Mouse (Mus musculus) left cerebral cortex, postnatal 25 days (tissue): ENCODE results near the gene Elf4. TPM values are rescaled to one million over a fixed set of nuclear protein-coding genes. Genes with fewer than 3 reads are reported as not detected.
"Not testable (repeated sequence)": the region's sequence is repeated elsewhere in the genome, so short reads cannot be mapped to it uniquely, and the experiment has no call there.

Experiments used
- DNase-seq, 2 experiments: peaks; one replicate each; pipeline ENCODE4 v3.0.0; 2022; ENCODE audit warnings: low spot score in 2 of 2, mixed read lengths in 1 of 2
- intact Hi-C: fragments of 180-260 bp; cut with DNase I; formaldehyde crosslinking; loops from one replicate; pipeline ENCODE4 v1.15.1; 2025
- total RNA-seq, 2 experiments: library from RNA; stranded (reverse); gene quantifications; 2 replicates each; pipeline ENCODE4 v1.2.3; 2021

Gene Elf4
- total RNA-seq, 2 experiments from 2014 or later: 0.69 to 0.71 TPM

DNA sequence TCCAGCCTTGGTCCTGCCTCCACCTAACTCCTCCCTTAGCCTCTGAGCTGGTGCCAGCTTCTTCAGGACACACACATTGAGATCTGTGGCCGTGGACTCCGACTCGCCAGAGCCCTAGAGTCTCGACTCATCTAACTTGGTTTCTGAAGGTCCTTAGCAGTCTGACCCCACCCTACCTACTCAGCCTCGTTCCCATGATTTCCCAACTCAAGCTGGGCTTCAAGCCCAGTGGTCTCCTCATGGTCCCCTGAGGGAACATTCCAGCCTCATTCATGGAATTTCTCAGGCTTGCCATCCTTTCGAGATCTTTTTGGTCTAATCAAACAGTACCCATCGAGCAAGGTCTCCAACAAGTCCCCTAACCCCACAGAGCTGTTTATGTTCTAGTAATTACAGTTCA lies 21.0 kb downstream of the Elf4 start:
- DNase-seq: no peak

GRCm38 (mm10) chrX:48441548-48441947 lies 21.4 kb downstream of the Elf4 start:
- intact Hi-C loops: no loop called here
- no peak for DNase-seq

More for the DNA sequence above, 21.0 kb downstream of the Elf4 start:
- intact Hi-C loops: no loop called here

- intact Hi-C loops: no loop called here
- no peak for DNase-seq
Measured at GRCm38 (mm10) chrX:48439036-48439435, 23.9 kb downstream of the Elf4 start.

DNA sequence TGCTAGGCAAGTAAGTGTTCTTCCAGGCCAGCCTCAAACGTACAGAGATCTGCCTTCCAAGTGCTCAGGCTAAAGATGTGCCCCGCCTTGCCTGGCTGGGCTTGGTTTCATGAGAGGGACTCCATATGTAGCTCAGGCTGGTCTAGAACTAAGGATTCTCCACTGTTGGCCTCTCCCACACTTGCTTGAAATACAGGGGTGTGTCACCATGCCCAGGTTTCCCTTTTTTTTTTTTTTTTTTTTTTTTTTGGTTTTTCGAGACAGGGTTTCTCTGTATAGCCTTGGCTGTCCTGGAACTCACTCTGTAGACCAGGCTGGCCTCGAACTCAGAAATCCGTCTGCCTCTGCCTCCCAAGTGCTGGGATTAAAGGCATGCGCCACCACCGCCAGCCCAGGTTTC lies 26.9 kb downstream of the Elf4 start:
- DNase-seq, intact Hi-C loops: not testable (repeated sequence)

DNA sequence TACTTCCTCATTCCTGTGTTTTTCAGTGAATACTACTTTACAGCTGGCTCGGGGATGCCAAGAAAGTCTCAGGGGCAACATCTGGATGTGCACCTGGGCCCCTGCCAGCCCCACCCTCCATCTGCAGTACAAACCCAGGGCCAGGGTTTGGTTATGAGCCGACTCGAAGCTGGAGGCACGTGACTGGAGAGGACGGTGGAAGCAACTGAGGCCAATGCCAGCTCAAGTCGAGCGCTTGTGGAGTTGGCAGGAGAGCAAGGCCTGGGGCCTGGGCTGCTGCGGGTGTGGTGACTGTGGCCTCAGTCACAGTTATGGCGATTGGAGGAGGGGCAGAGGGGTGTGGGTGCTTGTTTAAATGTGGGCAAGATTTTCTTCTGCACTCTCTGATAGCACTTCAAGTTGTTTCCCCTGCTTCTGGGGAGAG lies 27.4 kb downstream of the Elf4 start:
- no peak for DNase-seq
- intact Hi-C loops: no loop called here

GRCm38 (mm10) chrX:48434251-48434650 lies 28.7 kb downstream of the Elf4 start:
- intact Hi-C loops: no loop called here

DNA sequence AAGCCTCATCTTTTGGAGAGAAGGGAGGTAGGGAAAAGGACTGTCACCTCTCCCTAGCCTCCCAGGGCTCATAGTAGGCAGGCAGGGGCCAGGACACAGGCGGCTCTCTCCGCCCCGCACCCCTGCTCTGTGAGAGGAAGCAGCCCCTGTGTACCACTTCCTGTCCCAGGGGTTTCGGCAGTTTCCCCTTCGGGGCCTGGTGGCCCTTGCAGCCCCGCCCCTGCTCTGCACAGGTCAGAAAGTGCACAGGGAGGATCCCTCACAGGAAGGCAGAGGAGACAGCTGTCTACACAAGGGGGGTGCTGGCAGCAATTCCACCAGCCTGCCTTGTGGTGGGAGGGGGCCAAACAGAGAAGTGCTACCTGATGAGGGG lies 29.4 kb downstream of the Elf4 start:
- intact Hi-C loops: no loop called here
- no peak for DNase-seq

More at GRCm38 (mm10) chrX:48434251-48434650, 28.7 kb downstream of the Elf4 start:
- no peak for DNase-seq

GRCm38 (mm10) chrX:48432599-48433526 lies 30.1 kb downstream of the Elf4 start:
- intact Hi-C loops: no loop called here
- no peak for DNase-seq

GRCm38 (mm10) chrX:48429538-48429937 lies 33.4 kb downstream of the Elf4 start:
- DNase-seq: no peak
- intact Hi-C loops: no loop called here

DNA sequence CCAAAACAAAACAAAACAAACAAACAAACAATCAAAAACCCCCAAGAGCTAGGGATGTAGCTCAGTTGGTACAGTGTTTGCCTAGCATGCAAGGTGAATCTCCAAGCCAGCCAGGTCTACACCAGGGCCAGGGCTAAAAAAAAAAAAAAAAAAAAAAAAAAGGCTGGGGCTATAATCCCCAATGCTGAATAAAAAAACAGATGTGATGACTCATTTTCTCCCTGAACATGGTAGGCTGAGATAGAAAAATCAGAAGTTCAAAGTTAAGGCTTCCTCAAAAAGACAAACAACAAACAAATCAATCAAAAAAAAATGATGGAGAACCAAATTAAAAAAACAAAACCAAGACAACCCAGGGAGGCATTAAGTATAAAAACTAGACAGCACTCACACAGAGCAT lies 33.8 kb downstream of the Elf4 start:
- DNase-seq: no peak
- intact Hi-C loops: no loop called here

- no peak for DNase-seq
- intact Hi-C loops: no loop called here
Measured at GRCm38 (mm10) chrX:48428642-48429041, 34.3 kb downstream of the Elf4 start.

- intact Hi-C loops: no loop called here
- DNase-seq: no peak
Measured at GRCm38 (mm10) chrX:48428241-48428640, 34.7 kb downstream of the Elf4 start.

DNA sequence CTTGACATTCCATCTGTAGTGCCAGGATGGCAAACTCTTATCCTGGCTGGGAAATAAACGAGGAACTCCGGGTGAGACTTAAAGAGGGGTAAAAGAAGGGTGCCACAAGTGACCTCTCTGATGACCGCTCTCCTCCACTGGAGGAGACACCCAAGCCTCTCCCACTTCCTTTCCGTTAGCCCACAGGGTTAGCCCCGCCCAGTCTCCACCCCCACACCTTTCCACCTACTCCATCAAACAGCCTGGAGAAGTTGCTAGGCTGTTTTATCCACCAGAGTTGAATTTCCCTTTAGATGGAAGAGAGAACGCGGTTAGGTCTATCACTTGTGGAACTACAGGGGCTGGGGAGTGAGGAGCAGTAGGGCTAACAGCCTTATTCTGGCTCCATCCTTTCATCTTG lies 37.7 kb downstream of the Elf4 start:
- intact Hi-C loops: no loop called here
- DNase-seq: no peak

- no peak for DNase-seq
- intact Hi-C loops: loop anchor here (5.0 kb wide), 2 partner anchors 38 to 108 kb away; partner anchors contain the start of gene Elf4
Measured at GRCm38 (mm10) chrX:48424583-48424982, 38.3 kb downstream of the Elf4 start.

DNA sequence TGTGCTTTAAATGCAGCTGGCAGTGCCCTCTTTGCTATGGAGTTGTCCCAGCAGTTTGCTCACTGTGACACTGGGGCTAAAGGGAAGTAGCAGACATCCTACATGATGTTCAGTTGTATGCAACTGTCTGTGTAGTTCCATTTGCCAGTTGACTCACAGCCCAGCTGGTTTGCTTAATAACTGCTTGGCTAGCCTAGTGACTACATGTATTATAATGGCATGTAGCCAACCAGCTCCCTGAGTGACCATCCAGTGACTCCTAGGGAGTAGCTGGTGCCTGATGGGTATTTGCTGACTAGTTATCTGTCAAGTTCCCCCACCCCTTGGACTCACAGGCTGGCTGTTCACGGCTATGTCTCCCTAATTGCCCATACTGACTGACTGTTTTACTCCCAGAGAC lies 39.3 kb downstream of the Elf4 start:
- intact Hi-C loops: loop anchor here (5.0 kb wide), 2 partner anchors 39 to 109 kb away; partner anchors contain the start of gene Elf4

GRCm38 (mm10) chrX:48422986-48423385 lies 39.9 kb downstream of the Elf4 start:
- intact Hi-C loops: loop anchor here (5.0 kb wide), 2 partner anchors 39 to 109 kb away; partner anchors contain the start of gene Elf4
- DNase-seq: peak; percentile 61 to 76

More for the DNA sequence above, 39.3 kb downstream of the Elf4 start:
- no peak for DNase-seq

- no peak for DNase-seq
- intact Hi-C loops: no loop called here
Measured at GRCm38 (mm10) chrX:48418417-48418816, 44.5 kb downstream of the Elf4 start.

DNA sequence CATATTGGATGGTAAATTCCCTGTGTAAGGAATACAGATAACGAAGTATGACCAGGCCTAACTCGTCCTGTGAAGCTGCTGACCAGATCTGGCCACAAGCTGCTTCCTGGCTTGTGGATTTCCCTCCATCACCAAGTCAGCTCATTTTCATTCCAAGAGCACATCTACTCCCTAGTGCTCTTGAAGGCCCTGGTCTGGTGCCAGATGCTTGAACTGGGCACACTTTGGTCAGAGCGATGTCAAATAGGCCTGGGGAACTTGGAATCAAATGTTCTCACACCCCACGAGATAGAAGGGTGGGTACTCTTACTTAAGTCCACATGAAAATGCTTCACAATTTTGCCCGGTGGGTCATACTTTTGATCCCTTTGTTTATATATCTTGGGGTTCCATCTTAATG lies 48.6 kb downstream of the Elf4 start:
- intact Hi-C loops: loop anchor here (5.0 kb wide), 2 partner anchors 137 to 427 kb away; no protein-coding TSS in a partner anchor
- no peak for DNase-seq

- no peak for DNase-seq
- intact Hi-C loops: loop anchor here (5.0 kb wide), 2 partner anchors 135 to 425 kb away; no protein-coding TSS in a partner anchor
Measured at GRCm38 (mm10) chrX:48412629-48413028, 50.3 kb downstream of the Elf4 start.

GRCm38 (mm10) chrX:48410388-48410776 lies 52.5 kb downstream of the Elf4 start:
- no peak for DNase-seq
- intact Hi-C loops: loop anchor here (5.0 kb wide), 2 partner anchors 133 to 423 kb away; no protein-coding TSS in a partner anchor
